Mouse (Mus musculus) C2C12 (cell line): Measurements from ENCODE around the gene Limch1.

ENCODE experiments used
- CEBPB ChIP-seq: IDR thresholded peaks from one replicate; pipeline ENCODE4 v1.6.1; 2011; ENCODE audit warnings: low read depth, mild to moderate bottlenecking, control low read depth, moderate library complexity
- CTCF ChIP-seq: IDR thresholded peaks from one replicate; pipeline ENCODE4 v1.5.1; 2011; ENCODE audit not compliant: control insufficient read depth, insufficient read depth, insufficient read length
- FOSL1 ChIP-seq: IDR thresholded peaks from one replicate; pipeline ENCODE4 v1.8.0; 2011; ENCODE audit warnings: mild to moderate bottlenecking, low read length; ENCODE audit not compliant: poor library complexity, insufficient read depth, severe bottlenecking
- MAX ChIP-seq: IDR thresholded peaks from one replicate; pipeline ENCODE4 v1.6.1; 2011; ENCODE audit warnings: mild to moderate bottlenecking, control low read depth
- MYOD1 ChIP-seq: IDR thresholded peaks from one replicate; pipeline ENCODE4 v1.6.1; 2011; ENCODE audit warnings: low read depth; ENCODE audit not compliant: control insufficient read depth, insufficient read length
- MYOG ChIP-seq: IDR thresholded peaks from one replicate; pipeline ENCODE4 v1.6.1; 2011; ENCODE audit not compliant: control insufficient read depth, insufficient read length; ENCODE audit errors: extremely low read depth
- USF1 ChIP-seq: IDR thresholded peaks from one replicate; pipeline ENCODE4 v1.6.1; 2011; ENCODE audit warnings: low read depth, mild to moderate bottlenecking, control low read depth, moderate library complexity

DNA sequence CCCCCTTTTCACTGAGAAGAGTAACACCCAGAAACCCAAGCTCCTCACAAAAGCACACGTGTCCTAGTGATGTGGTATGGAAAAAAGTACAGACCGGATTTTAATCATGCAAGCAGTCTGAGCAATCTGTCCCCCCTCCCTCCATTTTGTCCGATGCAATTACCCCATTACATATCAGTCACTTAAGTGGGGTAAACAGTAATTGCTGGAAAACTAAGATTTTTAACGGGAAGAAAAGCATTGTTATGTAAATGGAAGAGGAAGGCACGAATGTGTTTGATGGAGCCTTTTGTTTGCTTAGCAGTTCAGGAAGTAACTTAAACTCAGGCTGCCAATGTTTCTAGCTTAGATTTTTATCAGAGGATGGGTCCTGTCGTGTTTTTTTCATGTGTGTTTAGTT is 70.2 kb downstream of the Limch1 start:
- no peak for TF ChIP-seq CTCF
- no peak for TF ChIP-seq MYOG
- no peak for TF ChIP-seq CEBPB
- TF ChIP-seq FOSL1: no peak
- TF ChIP-seq MYOD1: no peak
- no peak for TF ChIP-seq MAX
- TF ChIP-seq USF1: no peak
